Mouse (Mus musculus) common myeloid progenitor, adult 5-6 weeks (primary cell): Measurements from ENCODE around the gene Tcf15. TPM values are rescaled to one million over a fixed set of nuclear protein-coding genes. Genes with fewer than 3 reads are reported as not detected.
A peak's percentile ranks its signal among the peaks of the same experiment; 100 is the strongest.

Source experiments
- ATAC-seq: replicated peaks from 2 replicates; pipeline ENCODE4 v1.8.0; 2016; ENCODE audit warnings: low read depth, mild to moderate bottlenecking, moderate TSS enrichment, inconsistent platforms; ENCODE audit not compliant: poor library complexity, severe bottlenecking
- total RNA-seq: library from RNA; stranded (forward); fragments of 200-1000, 187-1606 nt; gene quantifications from 2 replicates; pipeline ENCODE4 v1.2.3, GENCODE M21; 2017

Tcf15 gene
- total RNA-seq: 1.2 TPM in 1 of 2 replicates, not detected in the other

GRCm38 (mm10) chr2:152143279-152144157 lies at the start of gene Tcf15:
Tcf15 (plus strand) TSS chr2:152143561.
- ATAC-seq: peak; percentile 76

GRCm38 (mm10) chr2:152094856-152095545 lies 48.4 kb upstream of the Tcf15 start:
- ATAC-seq: peak; percentile 16; the same call in 1 of the 2 replicates

GRCm38 (mm10) chr2:152096922-152097321 lies 46.4 kb upstream of the Tcf15 start:
- no peak for ATAC-seq

GRCm38 (mm10) chr2:152097916-152098315 lies 45.4 kb upstream of the Tcf15 start:
- ATAC-seq: no peak

GRCm38 (mm10) chr2:152099538-152099937 lies 43.8 kb upstream of the Tcf15 start:
- no peak for ATAC-seq

- no peak for ATAC-seq
Observed at GRCm38 (mm10) chr2:152101761-152102160, 41.6 kb upstream of the Tcf15 start.

- no peak for ATAC-seq
Observed at GRCm38 (mm10) chr2:152102369-152102768, 41.0 kb upstream of the Tcf15 start.

GRCm38 (mm10) chr2:152104711-152105317 lies 38.5 kb upstream of the Tcf15 start:
- ATAC-seq: peak; percentile 24

- peak; percentile 90 for ATAC-seq
Observed at GRCm38 (mm10) chr2:152105318-152106224, 37.8 kb upstream of the Tcf15 start, which contains the start of gene Srxn1. Srxn1 (plus strand) TSS chr2:152105516.

GRCm38 (mm10) chr2:152106225-152106595 lies 37.2 kb upstream of the Tcf15 start:
- no peak for ATAC-seq

GRCm38 (mm10) chr2:152106597-152106996 lies 36.8 kb upstream of the Tcf15 start:
- ATAC-seq: no peak

- no peak for ATAC-seq
Observed at GRCm38 (mm10) chr2:152108702-152109101, 34.7 kb upstream of the Tcf15 start.

GRCm38 (mm10) chr2:152109386-152109785 lies 34.0 kb upstream of the Tcf15 start:
- no peak for ATAC-seq

- no peak for ATAC-seq
Observed at GRCm38 (mm10) chr2:152111311-152111710, 32.0 kb upstream of the Tcf15 start.

GRCm38 (mm10) chr2:152111920-152112319 lies 31.4 kb upstream of the Tcf15 start:
- peak; percentile 83 for ATAC-seq

- no peak for ATAC-seq
Observed at GRCm38 (mm10) chr2:152112490-152112889, 30.9 kb upstream of the Tcf15 start.

- ATAC-seq: peak; percentile 47
Observed at GRCm38 (mm10) chr2:152112970-152113369, 30.4 kb upstream of the Tcf15 start.

GRCm38 (mm10) chr2:152114057-152114975 lies 29.0 kb upstream of the Tcf15 start:
- no peak for ATAC-seq

- no peak for ATAC-seq
Observed at GRCm38 (mm10) chr2:152117694-152118093, 25.7 kb upstream of the Tcf15 start.
